Mouse (Mus musculus) forebrain, embryonic 15.5 days (tissue): ENCODE data around the gene Olfr412. TPM values are rescaled to one million over a fixed set of nuclear protein-coding genes. Genes with fewer than 3 reads are reported as not detected.

Experiments
- ATAC-seq: fragments of 200-750 bp; cut with Nextera tagmentation; replicated peaks from 2 replicates; pipeline ENCODE4 v1.8.0; 2017; ENCODE audit warnings: mild to moderate bottlenecking, moderate TSS enrichment, moderate library complexity
- H3K27ac ChIP-seq: fragments of 300-500 bp; sonication (generic); replicated peaks from 2 replicates; pipeline ENCODE4 v1.5.1; 2015; ENCODE audit warnings: mild to moderate bottlenecking, inconsistent platforms
- H3K27me3 ChIP-seq: fragments of 300-500 bp; sonication (generic); 2 replicates; pipeline ENCODE4 v1.6.1; 2015; ENCODE audit warnings: inconsistent platforms
- H3K36me3 ChIP-seq: fragments of 300-500 bp; sonication (generic); 2 replicates; pipeline ENCODE4 v1.6.1; 2015; ENCODE audit warnings: mild to moderate bottlenecking, inconsistent platforms
- H3K4me1 ChIP-seq: fragments of 300-500 bp; sonication (generic); 2 replicates; pipeline ENCODE4 v1.6.1; 2015; ENCODE audit warnings: inconsistent platforms
- H3K4me2 ChIP-seq: fragments of 300-500 bp; sonication (generic); replicated peaks from 2 replicates; pipeline ENCODE4 v1.6.1; 2015; ENCODE audit warnings: mild to moderate bottlenecking, inconsistent platforms
- H3K4me3 ChIP-seq: fragments of 300-500 bp; sonication (generic); 2 replicates; pipeline ENCODE4 v1.5.1; 2015; ENCODE audit warnings: mild to moderate bottlenecking, inconsistent platforms
- H3K9ac ChIP-seq: fragments of 300-500 bp; sonication (generic); replicated peaks from 2 replicates; pipeline ENCODE4 v1.6.1; 2015; ENCODE audit warnings: mild to moderate bottlenecking, inconsistent platforms
- H3K9me3 ChIP-seq: fragments of 300-500 bp; sonication (generic); 2 replicates; pipeline ENCODE4 v1.6.1; 2016; ENCODE audit warnings: inconsistent platforms
- WGBS: fragments of 180-500 bp; shearing (Covaris S2); methylation state at CpG from one replicate; pipeline ENCODE4 v1.1.7; 2015; ENCODE audit warnings: mixed read lengths; 5-methylcytosine and 5-hydroxymethylcytosine counted together
- polyA plus RNA-seq: library from polyadenylated mRNA; unstranded; fragments of >200 nt; fragmentation: Nextera tagmentation; extraction: Ambion mirVana; gene quantifications from 2 replicates; pipeline ENCODE4 v1.2.1, GENCODE M21; 2015

The Olfr412 gene
- polyA plus RNA-seq: not detected in 2 replicates

DNA sequence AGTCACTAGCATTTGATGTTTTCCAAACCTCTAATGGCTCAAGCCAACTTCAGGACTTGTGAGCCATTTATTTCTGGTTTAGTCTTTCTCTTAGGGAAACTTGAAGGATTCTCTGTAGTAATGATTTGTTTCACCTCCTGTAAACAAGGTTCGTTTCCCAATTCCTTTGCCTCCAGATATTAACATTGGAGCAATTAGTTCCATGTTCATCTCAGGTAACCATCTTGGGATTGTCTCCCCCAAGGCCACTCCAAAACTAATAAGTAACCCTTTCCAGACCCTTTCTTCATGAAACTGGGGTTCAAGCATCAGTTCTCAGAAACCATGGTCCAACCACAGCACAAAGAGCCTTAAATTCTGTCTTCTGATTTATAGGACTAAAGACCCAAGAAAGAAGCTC is at the start of gene Olfr412:
Olfr412 (plus strand) TSS at position 301 of the 400 bp plus-strand sequence.
- Histone ChIP-seq H3K36me3 (no peaks in the 10 kb centered on the region), H3K9me3 (no peaks in the 10 kb centered on the region), H3K27me3 (no peaks in the 10 kb centered on the region), H3K4me1 (no peaks in the 10 kb centered on the region), H3K27ac (no peak within 1 kb of the TSS), H3K4me3 (no peak within 1 kb of the TSS), H3K4me2 (no peak within 1 kb of the TSS), H3K9ac (no peak within 1 kb of the TSS)
- ATAC-seq: no peak
- 84% methylated on average over 1 of the region's 1 CpGs for WGBS

DNA sequence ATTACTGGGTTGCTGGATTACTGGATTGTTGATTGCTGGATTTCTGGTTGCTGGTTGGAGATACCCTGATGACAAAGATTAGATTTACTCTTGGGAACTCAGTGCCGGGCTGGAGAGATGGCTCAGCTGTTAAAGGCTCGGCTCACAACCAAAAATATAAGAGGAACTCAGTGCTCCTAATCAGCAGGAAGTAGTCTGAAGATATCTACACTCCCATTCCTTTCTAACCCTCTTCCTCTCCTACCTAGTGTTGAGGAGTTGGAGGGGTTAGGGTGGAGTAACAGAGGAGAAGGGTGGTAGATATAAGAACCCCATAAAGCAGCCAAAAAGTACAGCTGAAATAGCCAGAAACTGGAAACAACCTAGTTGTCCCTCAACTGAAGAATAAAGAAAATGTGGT is 35.8 kb upstream of the Olfr412 start:
- ATAC-seq: no peak

DNA sequence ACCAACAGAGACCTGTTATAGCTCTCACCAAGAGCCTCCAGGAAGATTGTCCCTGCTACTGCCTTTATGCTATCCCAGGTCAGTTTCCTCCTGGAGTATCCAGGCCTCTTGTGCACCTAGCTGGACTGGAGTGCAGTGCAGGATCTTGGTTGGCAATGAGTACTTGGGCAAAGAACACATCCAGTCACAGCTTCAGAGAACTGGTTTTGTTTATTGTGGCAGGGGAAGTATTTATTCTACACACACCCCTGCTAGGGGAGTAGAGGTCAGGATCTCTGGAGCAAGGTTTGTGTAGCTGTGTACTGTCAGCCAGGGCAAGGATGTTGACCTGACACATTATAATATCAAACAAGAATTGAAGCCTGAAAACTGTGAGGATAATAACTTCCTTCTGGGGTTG is 33.1 kb upstream of the Olfr412 start:
- Histone ChIP-seq H3K9ac (no peak overlapping the region), H3K9me3 (no peaks in the 10 kb centered on the region), H3K27ac (no peak overlapping the region), H3K27me3 (no peaks in the 10 kb centered on the region), H3K4me3 (no peak overlapping the region), H3K36me3 (no peaks in the 10 kb centered on the region), H3K4me1 (no peaks in the 10 kb centered on the region), H3K4me2 (no peak overlapping the region)
- ATAC-seq: no peak

More for the DNA sequence above, 35.8 kb upstream of the Olfr412 start:
- H3K36me3 ChIP-seq: no peaks in the 10 kb centered on the region
- no peaks in the 10 kb centered on the region for H3K4me1 ChIP-seq
- H3K27ac ChIP-seq: no peak overlapping the region
- no peak overlapping the region for H3K4me2 ChIP-seq
- H3K9me3 ChIP-seq: no peaks in the 10 kb centered on the region
- H3K9ac ChIP-seq: no peak overlapping the region
- 74% methylated on average over 2 of the region's 2 CpGs for WGBS
- no peak overlapping the region for H3K4me3 ChIP-seq
- no peaks in the 10 kb centered on the region for H3K27me3 ChIP-seq

DNA sequence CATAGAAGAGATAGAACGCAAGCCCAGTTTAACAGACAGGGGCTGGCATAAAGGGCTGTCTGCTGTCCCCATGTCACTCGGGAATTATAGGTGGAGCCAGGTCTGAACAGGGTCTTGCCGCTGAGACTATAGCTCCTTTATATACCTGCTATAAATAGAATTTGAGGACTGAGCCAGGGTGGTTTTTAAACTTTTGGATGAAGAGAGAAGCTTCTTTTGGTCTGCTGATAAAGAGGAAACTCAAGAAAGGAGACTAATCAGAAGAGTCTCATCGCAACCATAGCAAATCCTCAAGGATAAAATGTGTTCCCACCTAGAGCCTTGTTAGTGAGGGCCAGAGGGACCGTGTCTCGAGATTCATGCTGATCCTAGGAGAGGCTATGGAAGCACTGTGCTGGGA is 23.9 kb upstream of the Olfr412 start, which contains the start of gene Olfr410:
Olfr410 (minus strand) TSS at position 101 of the 400 bp plus-strand sequence.
- no peak within 1 kb of the TSS for H3K4me2 ChIP-seq
- no peaks in the 10 kb centered on the region for H3K4me1 ChIP-seq
- no peaks in the 10 kb centered on the region for H3K27me3 ChIP-seq
- ATAC-seq: no peak
- H3K27ac ChIP-seq: no peak within 1 kb of the TSS
- no peak within 1 kb of the TSS for H3K4me3 ChIP-seq
- no peaks in the 10 kb centered on the region for H3K9me3 ChIP-seq
- no peaks in the 10 kb centered on the region for H3K36me3 ChIP-seq
- H3K9ac ChIP-seq: no peak within 1 kb of the TSS
- WGBS: 86% methylated on average over 6 of the region's 6 CpGs

DNA sequence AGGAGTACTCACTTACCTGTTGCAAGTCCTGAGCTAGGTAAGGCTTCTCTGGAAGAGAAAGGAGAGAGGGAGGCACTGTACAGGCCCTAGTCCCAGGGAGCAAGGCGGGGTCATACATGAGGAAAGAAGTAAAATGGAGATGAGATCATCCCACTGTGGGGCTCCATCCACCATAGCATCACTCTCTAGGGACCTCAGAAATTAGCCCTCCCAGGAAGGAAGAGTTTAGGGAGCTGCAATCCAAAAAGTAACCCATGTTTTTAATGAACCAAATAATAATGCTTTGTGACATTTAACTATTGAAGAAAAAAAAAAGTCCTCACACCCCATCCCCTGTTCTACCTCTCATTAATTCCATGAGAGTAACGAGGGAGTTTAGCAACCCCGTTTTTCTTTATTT is 9.3 kb upstream of the Olfr412 start, which contains the start of gene Olfr411:
Olfr411 (minus strand) TSS at position 101 of the 400 bp plus-strand sequence.
- Histone ChIP-seq H3K36me3 (no peaks in the 10 kb centered on the region), H3K27me3 (no peaks in the 10 kb centered on the region), H3K4me2 (no peak within 1 kb of the TSS), H3K9ac (no peak within 1 kb of the TSS), H3K4me3 (no peak within 1 kb of the TSS), H3K9me3 (no peaks in the 10 kb centered on the region), H3K27ac (no peak within 1 kb of the TSS), H3K4me1 (no peaks in the 10 kb centered on the region)
- no peak for ATAC-seq
- WGBS: 73% methylated on average over 3 of the region's 3 CpGs

DNA sequence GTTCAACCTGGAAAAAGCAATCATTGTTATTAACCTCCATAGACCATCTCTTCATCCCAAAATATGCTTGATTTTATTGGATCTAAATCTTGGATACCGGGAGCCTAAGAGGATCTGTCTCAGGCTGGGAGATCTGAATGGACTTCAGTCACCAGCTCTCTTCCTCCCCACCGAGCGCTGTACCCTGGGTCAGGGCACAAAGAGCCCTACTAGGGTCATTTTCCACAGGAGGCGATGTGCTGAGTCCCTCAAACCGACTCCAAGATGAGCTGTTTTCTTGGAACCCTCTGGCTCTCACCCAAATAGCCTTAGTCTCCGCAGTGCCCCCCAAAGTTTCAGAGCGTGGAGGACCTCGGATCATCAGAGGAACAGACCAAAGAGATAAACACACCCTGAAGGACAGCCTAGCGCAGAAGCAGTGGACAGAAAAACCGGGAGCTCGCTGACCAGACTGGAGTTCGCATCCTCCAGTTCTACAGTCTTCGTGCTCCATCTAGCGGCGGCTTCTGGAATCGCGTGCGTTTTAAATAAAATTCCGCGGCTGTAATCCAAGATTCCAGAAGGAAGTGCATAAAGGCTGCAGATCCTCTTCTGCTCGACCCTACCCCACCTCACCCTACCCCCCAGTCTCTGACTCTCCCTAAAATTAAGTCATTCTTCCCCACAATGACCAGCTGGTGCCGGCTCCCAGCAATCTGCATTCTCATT is 9.7 kb downstream of the Olfr412 start:
- Histone ChIP-seq H3K27ac (no peak overlapping the region), H3K4me2 (no peak overlapping the region), H3K27me3 (peaks cover 10% of the 10 kb centered on the region; the same call in 1 of the 2 replicates), H3K9me3 (no peaks in the 10 kb centered on the region), H3K9ac (no peak overlapping the region), H3K4me1 (no peaks in the 10 kb centered on the region), H3K4me3 (no peak overlapping the region), H3K36me3 (no peaks in the 10 kb centered on the region)
- 11% methylated on average over 22 of the region's 22 CpGs for WGBS
- no peak; the same call in 1 of the 2 replicates for ATAC-seq

DNA sequence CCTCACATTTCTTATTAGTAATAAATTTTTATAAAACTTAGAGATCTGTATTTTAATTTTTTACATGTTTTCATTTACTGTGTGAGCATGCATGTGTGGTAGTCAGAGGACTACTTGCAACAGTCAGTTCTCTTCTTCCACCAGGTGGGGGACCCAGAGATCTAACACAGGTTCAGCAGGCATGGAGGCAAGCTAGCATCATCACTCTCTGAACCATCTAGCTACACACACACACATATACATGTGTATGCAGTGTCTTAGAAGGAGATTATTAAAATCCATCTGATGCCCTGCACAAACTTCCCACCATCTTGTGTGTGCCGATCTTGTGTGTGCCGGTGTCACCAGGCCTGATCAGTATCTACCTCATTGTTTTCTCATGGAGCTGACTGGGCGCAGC is 15.0 kb downstream of the Olfr412 start:
- no peaks in the 10 kb centered on the region for H3K9me3 ChIP-seq
- H3K27me3 ChIP-seq: peaks cover 3% of the 10 kb centered on the region; the same call in 1 of the 2 replicates
- no peak overlapping the region for H3K9ac ChIP-seq
- H3K36me3 ChIP-seq: no peaks in the 10 kb centered on the region
- H3K4me2 ChIP-seq: no peak overlapping the region
- no peaks in the 10 kb centered on the region; the same call in 1 of the 2 replicates for H3K4me1 ChIP-seq
- ATAC-seq: peak; percentile 83
- no peak overlapping the region for H3K4me3 ChIP-seq
- 65% methylated on average over 3 of the region's 3 CpGs for WGBS
- no peak overlapping the region for H3K27ac ChIP-seq

DNA sequence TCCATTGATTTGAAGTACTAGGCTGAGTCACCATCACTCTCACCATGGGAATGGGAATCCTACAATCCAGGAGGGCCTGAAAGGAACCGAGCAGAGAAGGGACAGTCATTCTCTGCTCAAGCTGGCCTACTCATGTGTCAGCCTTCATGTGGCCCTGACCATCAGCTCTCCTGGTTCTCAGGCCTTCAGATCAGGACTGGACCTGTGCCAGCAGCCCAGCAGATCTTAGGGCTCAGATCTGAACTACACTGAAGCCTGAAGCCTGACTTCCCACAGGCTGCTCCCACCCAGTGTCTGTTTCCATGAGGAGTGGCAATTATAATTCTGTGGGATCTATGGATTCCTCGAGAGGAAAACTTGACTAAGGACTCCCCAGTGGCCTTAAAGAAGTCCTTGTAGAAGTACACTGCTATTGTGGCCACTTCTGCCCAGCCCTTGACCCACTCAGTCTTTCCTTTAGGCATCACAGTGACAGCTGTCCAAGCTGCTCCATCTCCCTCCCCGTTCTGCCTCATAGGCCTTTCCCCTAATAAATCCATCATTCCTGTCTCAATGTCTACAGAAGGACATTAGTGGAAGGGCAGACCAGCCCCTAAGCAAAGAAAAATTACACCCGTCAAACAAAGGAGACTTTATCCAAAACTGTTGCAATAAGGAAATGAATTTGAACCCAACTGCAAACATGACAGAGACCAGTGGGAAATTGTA is 17.5 kb downstream of the Olfr412 start:
- Histone ChIP-seq H3K4me3 (no peak overlapping the region), H3K9ac (no peak overlapping the region), H3K27me3 (peaks cover 3% of the 10 kb centered on the region; the same call in 1 of the 2 replicates), H3K36me3 (no peaks in the 10 kb centered on the region), H3K9me3 (no peaks in the 10 kb centered on the region), H3K4me1 (no peaks in the 10 kb centered on the region; the same call in 1 of the 2 replicates), H3K27ac (no peak overlapping the region), H3K4me2 (no peak overlapping the region)
- 76% methylated on average over 4 of the region's 4 CpGs for WGBS
- no peak for ATAC-seq

DNA sequence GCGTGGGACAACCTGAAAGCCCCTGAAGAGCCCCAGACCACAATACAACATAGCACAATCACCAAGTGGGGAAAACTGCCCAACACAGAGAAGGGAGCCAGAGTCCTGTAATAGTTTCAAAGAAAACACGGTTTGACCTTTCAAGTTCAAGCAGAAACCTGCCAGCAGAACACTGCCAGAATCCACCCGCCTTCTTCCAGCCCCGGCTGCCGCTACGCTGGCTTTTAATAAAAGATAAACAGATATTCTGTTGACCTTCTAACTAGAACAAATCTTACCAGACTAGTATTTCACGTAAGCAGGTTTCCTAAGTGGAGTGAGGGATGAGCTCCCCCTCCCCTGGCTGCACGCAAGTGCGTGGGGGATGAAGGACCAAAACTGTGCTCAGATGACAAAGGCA is 23.8 kb downstream of the Olfr412 start:
- no peak for ATAC-seq
- no peak overlapping the region for H3K4me2 ChIP-seq
- no peak overlapping the region for H3K9ac ChIP-seq
- H3K36me3 ChIP-seq: no peaks in the 10 kb centered on the region
- H3K4me1 ChIP-seq: no peaks in the 10 kb centered on the region
- WGBS: 72% methylated on average over 9 of the region's 9 CpGs
- no peak overlapping the region for H3K4me3 ChIP-seq
- H3K27me3 ChIP-seq: no peaks in the 10 kb centered on the region
- no peaks in the 10 kb centered on the region for H3K9me3 ChIP-seq
- H3K27ac ChIP-seq: no peak overlapping the region

DNA sequence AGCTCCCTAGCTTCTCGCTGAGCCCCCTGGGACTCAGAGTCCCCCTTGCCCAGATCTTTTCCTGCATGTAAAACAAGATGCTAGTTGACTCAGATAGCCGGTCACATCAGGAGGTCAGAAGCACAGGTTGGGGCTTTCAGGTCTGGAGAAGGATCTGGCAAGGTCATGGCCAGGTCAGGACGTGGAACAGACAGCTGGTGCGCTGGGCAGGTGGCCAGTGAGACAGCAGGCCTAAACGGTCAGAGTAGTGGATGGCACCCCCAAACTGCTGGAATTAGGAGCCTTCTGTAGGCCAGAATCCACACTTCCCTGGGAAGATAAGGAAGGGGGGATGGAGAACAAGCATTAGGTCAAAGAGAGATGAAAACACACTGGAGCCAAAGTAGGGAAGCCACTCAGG is 25.3 kb downstream of the Olfr412 start:
- H3K27me3 ChIP-seq: no peaks in the 10 kb centered on the region
- H3K9ac ChIP-seq: no peak overlapping the region
- H3K4me2 ChIP-seq: no peak overlapping the region
- no peak for ATAC-seq
- H3K36me3 ChIP-seq: no peaks in the 10 kb centered on the region
- H3K9me3 ChIP-seq: no peaks in the 10 kb centered on the region
- H3K27ac ChIP-seq: no peak overlapping the region
- H3K4me3 ChIP-seq: no peak overlapping the region
- WGBS: 82% methylated on average over 5 of the region's 5 CpGs
- H3K4me1 ChIP-seq: no peaks in the 10 kb centered on the region

DNA sequence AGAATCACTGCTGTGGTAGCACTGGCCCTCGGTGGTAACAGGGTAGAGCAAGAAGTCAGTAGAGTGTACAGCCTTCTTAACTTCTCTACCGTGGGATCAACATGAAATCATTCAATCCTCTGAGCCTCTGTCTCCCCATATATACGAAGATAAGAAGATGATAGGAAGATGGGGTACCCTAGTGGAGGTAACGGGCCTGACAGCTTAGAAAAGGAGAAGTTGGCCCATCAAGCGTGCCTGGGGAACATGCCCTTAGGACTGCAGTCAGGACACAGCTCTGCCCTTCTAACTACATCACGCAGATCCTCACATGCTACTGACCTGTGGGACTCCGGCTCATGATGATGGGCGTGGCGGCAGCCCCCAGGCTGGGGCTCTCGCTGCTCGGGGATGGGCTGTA is 30.0 kb downstream of the Olfr412 start:
- H3K36me3 ChIP-seq: no peaks in the 10 kb centered on the region
- ATAC-seq: no peak
- 88% methylated on average over 11 of the region's 11 CpGs for WGBS

DNA sequence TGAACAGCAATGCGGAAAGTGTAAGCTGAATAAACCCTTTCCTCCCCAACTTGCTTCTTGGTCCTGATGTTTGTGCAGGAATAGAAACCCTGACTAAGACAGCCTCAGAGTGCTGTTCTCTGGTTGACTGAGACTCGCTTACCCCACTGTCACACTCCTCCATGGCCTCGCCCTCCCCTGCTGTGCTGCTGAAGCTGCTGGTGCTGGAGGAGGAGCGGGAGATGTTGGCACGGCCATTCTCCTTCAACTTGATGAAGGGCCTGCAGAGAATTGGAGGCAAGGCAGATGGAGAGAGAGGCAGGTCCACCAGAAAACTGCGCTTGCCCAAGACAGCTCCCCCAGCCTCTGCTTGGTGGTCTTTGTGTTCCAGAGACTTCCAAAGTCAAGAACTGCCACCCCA is 31.0 kb downstream of the Olfr412 start:
- Histone ChIP-seq H3K4me1 (peaks cover 9% of the 10 kb centered on the region; the same call in 1 of the 2 replicates), H3K9ac (no peak overlapping the region), H3K9me3 (no peaks in the 10 kb centered on the region), H3K27ac (no peak overlapping the region), H3K36me3 (no peaks in the 10 kb centered on the region), H3K27me3 (no peaks in the 10 kb centered on the region), H3K4me2 (no peak overlapping the region), H3K4me3 (no peak overlapping the region)
- WGBS: 75% methylated on average over 6 of the region's 6 CpGs
- ATAC-seq: no peak

More for the DNA sequence above, 30.0 kb downstream of the Olfr412 start:
- Histone ChIP-seq H3K9ac (no peak overlapping the region), H3K4me1 (peaks cover 9% of the 10 kb centered on the region; the same call in 1 of the 2 replicates), H3K4me3 (no peak overlapping the region), H3K27ac (no peak overlapping the region), H3K9me3 (no peaks in the 10 kb centered on the region), H3K4me2 (no peak overlapping the region), H3K27me3 (no peaks in the 10 kb centered on the region)
